Mouse (Mus musculus) liver, postnatal 0 days (tissue): ENCODE measurements at regions not wholly inside any gene's neighbourhood (a gene's known extent, or its start where the extent isn't known, plus 50 kb on each side); places are given as distances from the start of the nearest gene placed in this dataset.

Source experiments
- CTCF ChIP-seq: sonication (generic); IDR thresholded peaks from 2 replicates; pipeline ENCODE4 v1.5.1; 2016; ENCODE audit warnings: antibody characterized with exemption, low read depth
- EP300 ChIP-seq: IDR thresholded peaks from 2 replicates; pipeline ENCODE4 v1.6.1; 2016; ENCODE audit warnings: antibody characterized with exemption, low read depth, mild to moderate bottlenecking

GRCm38 (mm10) chr19:19783507-19783906 lies 607.2 kb downstream of the Anxa1 start:
- TF ChIP-seq CTCF (no peak), EP300 (no peak)
